Mouse (Mus musculus) lung, postnatal 0 days (tissue): ENCODE data around the gene Cenpx. TPM values are rescaled to one million over a fixed set of nuclear protein-coding genes. Genes with fewer than 3 reads are reported as not detected.

Experiments
- ATAC-seq: fragments of 200-750 bp; cut with Nextera tagmentation; 2 replicates; pipeline ENCODE4 v1.8.0; 2017; ENCODE audit warnings: moderate library complexity
- DNase-seq: peaks from one replicate; pipeline ENCODE4 v3.0.0-alpha.2; 2016; ENCODE audit warnings: low spot score
- H3K27ac ChIP-seq: fragments of 300-500 bp; sonication (generic); 2 replicates; pipeline ENCODE4 v1.5.1; 2014; ENCODE audit warnings: antibody characterized with exemption, mild to moderate bottlenecking, low read length, mixed read lengths
- H3K27me3 ChIP-seq: fragments of 300-500 bp; sonication (generic); replicated peaks from 2 replicates; pipeline ENCODE4 v1.6.1; 2014; ENCODE audit warnings: low read length, mixed read lengths; ENCODE audit not compliant: insufficient read depth
- H3K36me3 ChIP-seq: fragments of 300-500 bp; sonication (generic); 2 replicates; pipeline ENCODE4 v1.6.1; 2014; ENCODE audit warnings: low read length, mixed read lengths; ENCODE audit not compliant: insufficient read depth
- H3K4me1 ChIP-seq: fragments of 300-500 bp; sonication (generic); 2 replicates; pipeline ENCODE4 v1.6.1; 2014; ENCODE audit warnings: antibody characterized with exemption, low read depth, low read length, mixed read lengths; ENCODE audit not compliant: insufficient read depth
- H3K4me2 ChIP-seq: fragments of 300-500 bp; sonication (generic); replicated peaks from 2 replicates; pipeline ENCODE4 v1.6.1; 2014; ENCODE audit warnings: low read depth, mild to moderate bottlenecking, low read length, moderate library complexity, mixed read lengths
- H3K4me3 ChIP-seq: fragments of 300-500 bp; sonication (generic); 2 replicates; pipeline ENCODE4 v1.5.1; 2014; ENCODE audit warnings: low read depth, low read length
- H3K9ac ChIP-seq: fragments of 300-500 bp; sonication (generic); replicated peaks from 2 replicates; pipeline ENCODE4 v1.6.1; 2014; ENCODE audit warnings: low read depth, mild to moderate bottlenecking
- H3K9me3 ChIP-seq: fragments of 300-500 bp; sonication (generic); 2 replicates; pipeline ENCODE4 v1.6.1; 2016; ENCODE audit warnings: low read length, mixed read lengths
- CTCF ChIP-seq: IDR thresholded peaks from 2 replicates; pipeline ENCODE4 v1.5.1; 2016; ENCODE audit warnings: antibody characterized with exemption, mild to moderate bottlenecking
- EP300 ChIP-seq: IDR thresholded peaks from 2 replicates; pipeline ENCODE4 v1.6.1; 2016; ENCODE audit warnings: antibody characterized with exemption, mild to moderate bottlenecking, control low read depth
- WGBS: fragments of 180-500 bp; shearing (Covaris S2); extraction: QIAGEN DNeasy Blood & Tissue Kit; methylation state at CpG from one replicate; pipeline ENCODE4 v1.1.7; 2014; 5-methylcytosine and 5-hydroxymethylcytosine counted together
- polyA plus RNA-seq: library from polyadenylated mRNA; unstranded; fragments of >200 nt; fragmentation: Nextera tagmentation; extraction: Ambion mirVana; gene quantifications from 2 replicates; pipeline ENCODE4 v1.2.1, GENCODE M21; 2015

Cenpx gene
- polyA plus RNA-seq, 1 experiment from 2014 or later: 102 TPM

GRCm38 (mm10) chr11:120747974-120748373, 34.4 kb upstream of the Cenpx start:
- DNase-seq: peak; percentile 77
- Histone ChIP-seq H3K9ac (no peak overlapping the region), H3K4me1 (no peaks in the 10 kb centered on the region), H3K36me3 (no peaks in the 10 kb centered on the region), H3K9me3 (no peaks in the 10 kb centered on the region), H3K4me3 (no peak overlapping the region), H3K27me3 (no peaks in the 10 kb centered on the region), H3K4me2 (no peak overlapping the region), H3K27ac (peak overlapping the region; percentile 10; the same call in 1 of the 2 replicates)
- no peak for ATAC-seq
- TF ChIP-seq CTCF: no peak
- peak; percentile 47; the same call in 1 of the 2 replicates for TF ChIP-seq EP300
- WGBS: 47% methylated on average over 4 of the region's 4 CpGs

GRCm38 (mm10) chr11:120744121-120744701, 30.7 kb upstream of the Cenpx start:
- Histone ChIP-seq H3K9me3 (no peaks in the 10 kb centered on the region), H3K27me3 (no peaks in the 10 kb centered on the region), H3K4me3 (no peak overlapping the region), H3K4me2 (no peak overlapping the region), H3K36me3 (no peaks in the 10 kb centered on the region), H3K4me1 (no peaks in the 10 kb centered on the region), H3K9ac (no peak overlapping the region), H3K27ac (peak overlapping the region; percentile 88)
- DNase-seq (peak; percentile 96), ATAC-seq (peak; percentile 92)
- WGBS: 47% methylated on average over 7 of the region's 7 CpGs
- no peak for TF ChIP-seq CTCF
- TF ChIP-seq EP300: peak; percentile 99

GRCm38 (mm10) chr11:120740981-120741380, 27.4 kb upstream of the Cenpx start:
- H3K27ac ChIP-seq: no peak overlapping the region
- TF ChIP-seq CTCF (no peak), EP300 (no peak)
- ATAC-seq (no peak), DNase-seq (no peak)
- H3K9ac ChIP-seq: no peak overlapping the region
- H3K4me1 ChIP-seq: no peaks in the 10 kb centered on the region
- 75% methylated on average over 5 of the region's 5 CpGs for WGBS
- no peaks in the 10 kb centered on the region for H3K9me3 ChIP-seq
- H3K4me2 ChIP-seq: no peak overlapping the region
- no peak overlapping the region for H3K4me3 ChIP-seq
- H3K36me3 ChIP-seq: no peaks in the 10 kb centered on the region
- no peaks in the 10 kb centered on the region for H3K27me3 ChIP-seq

- Histone ChIP-seq H3K4me1 (peaks cover 7% of the 10 kb centered on the region; the same call in 1 of the 2 replicates), H3K27ac (no peak overlapping the region), H3K9me3 (no peaks in the 10 kb centered on the region), H3K9ac (no peak overlapping the region), H3K4me3 (no peak overlapping the region), H3K36me3 (no peaks in the 10 kb centered on the region), H3K27me3 (no peaks in the 10 kb centered on the region), H3K4me2 (no peak overlapping the region)
- no peak for TF ChIP-seq CTCF
- TF ChIP-seq EP300: no peak
- ATAC-seq: no peak
- DNase-seq: peak; percentile 5
- 54% methylated on average over 6 of the region's 6 CpGs for WGBS
Observed at GRCm38 (mm10) chr11:120736424-120736823, 22.9 kb upstream of the Cenpx start.

- TF ChIP-seq EP300 (no peak), CTCF (no peak)
- no peak overlapping the region for H3K9ac ChIP-seq
- peak overlapping the region; percentile 82 for H3K27ac ChIP-seq
- H3K4me2 ChIP-seq: no peak overlapping the region
- WGBS: 28% methylated on average over 6 of the region's 6 CpGs
- ATAC-seq (peak; percentile 33), DNase-seq (peak; percentile 85)
- no peak overlapping the region for H3K4me3 ChIP-seq
- no peaks in the 10 kb centered on the region for H3K27me3 ChIP-seq
- no peaks in the 10 kb centered on the region for H3K9me3 ChIP-seq
- peaks cover 7% of the 10 kb centered on the region; the same call in 1 of the 2 replicates for H3K4me1 ChIP-seq
- H3K36me3 ChIP-seq: no peaks in the 10 kb centered on the region
Observed at GRCm38 (mm10) chr11:120733521-120733920, 20.0 kb upstream of the Cenpx start.

- Histone ChIP-seq H3K9ac (peak within 1 kb of the TSS; percentile 32; the same call in 1 of the 2 replicates), H3K4me2 (peak within 1 kb of the TSS; percentile 34), H3K27ac (peak within 1 kb of the TSS; percentile 82), H3K4me1 (peaks cover 7% of the 10 kb centered on the region; the same call in 1 of the 2 replicates), H3K27me3 (no peaks in the 10 kb centered on the region), H3K4me3 (no peak within 1 kb of the TSS), H3K9me3 (no peaks in the 10 kb centered on the region), H3K36me3 (no peaks in the 10 kb centered on the region)
- ATAC-seq: peak; percentile 25
- TF ChIP-seq EP300 (peak; percentile 29; the same call in 1 of the 2 replicates), CTCF (no peak)
- peak; percentile 73 for DNase-seq
- 56% methylated on average over 12 of the region's 12 CpGs for whole genome bisulfite sequencing
Observed at GRCm38 (mm10) chr11:120731858-120732680, 18.5 kb upstream of the Cenpx start, which contains the start of gene Cbr2. TSS of gene Cbr2 (minus strand) at chr11:120732114.
